Mouse (Mus musculus) forebrain, embryonic 15.5 days (tissue): Measurements from ENCODE around the gene Yjefn3. TPM values are rescaled to one million over a fixed set of nuclear protein-coding genes. Genes with fewer than 3 reads are reported as not detected.

Source experiments
- ATAC-seq: fragments of 200-750 bp; cut with Nextera tagmentation; replicated peaks from 2 replicates; pipeline ENCODE4 v1.8.0; 2017; ENCODE audit warnings: mild to moderate bottlenecking, moderate TSS enrichment, moderate library complexity
- H3K27ac ChIP-seq: fragments of 300-500 bp; sonication (generic); replicated peaks from 2 replicates; pipeline ENCODE4 v1.5.1; 2015; ENCODE audit warnings: mild to moderate bottlenecking, inconsistent platforms
- H3K27me3 ChIP-seq: fragments of 300-500 bp; sonication (generic); 2 replicates; pipeline ENCODE4 v1.6.1; 2015; ENCODE audit warnings: inconsistent platforms
- H3K36me3 ChIP-seq: fragments of 300-500 bp; sonication (generic); 2 replicates; pipeline ENCODE4 v1.6.1; 2015; ENCODE audit warnings: mild to moderate bottlenecking, inconsistent platforms
- H3K4me1 ChIP-seq: fragments of 300-500 bp; sonication (generic); 2 replicates; pipeline ENCODE4 v1.6.1; 2015; ENCODE audit warnings: inconsistent platforms
- H3K4me2 ChIP-seq: fragments of 300-500 bp; sonication (generic); replicated peaks from 2 replicates; pipeline ENCODE4 v1.6.1; 2015; ENCODE audit warnings: mild to moderate bottlenecking, inconsistent platforms
- H3K4me3 ChIP-seq: fragments of 300-500 bp; sonication (generic); 2 replicates; pipeline ENCODE4 v1.5.1; 2015; ENCODE audit warnings: mild to moderate bottlenecking, inconsistent platforms
- H3K9ac ChIP-seq: fragments of 300-500 bp; sonication (generic); replicated peaks from 2 replicates; pipeline ENCODE4 v1.6.1; 2015; ENCODE audit warnings: mild to moderate bottlenecking, inconsistent platforms
- H3K9me3 ChIP-seq: fragments of 300-500 bp; sonication (generic); 2 replicates; pipeline ENCODE4 v1.6.1; 2016; ENCODE audit warnings: inconsistent platforms
- WGBS: fragments of 180-500 bp; shearing (Covaris S2); methylation state at CpG from one replicate; pipeline ENCODE4 v1.1.7; 2015; ENCODE audit warnings: mixed read lengths; 5-methylcytosine and 5-hydroxymethylcytosine counted together
- polyA plus RNA-seq: library from polyadenylated mRNA; unstranded; fragments of >200 nt; fragmentation: Nextera tagmentation; extraction: Ambion mirVana; gene quantifications from 2 replicates; pipeline ENCODE4 v1.2.1, GENCODE M21; 2015

Yjefn3 gene
- polyA plus RNA-seq, 1 experiment from 2014 or later, result 8.9 TPM

DNA sequence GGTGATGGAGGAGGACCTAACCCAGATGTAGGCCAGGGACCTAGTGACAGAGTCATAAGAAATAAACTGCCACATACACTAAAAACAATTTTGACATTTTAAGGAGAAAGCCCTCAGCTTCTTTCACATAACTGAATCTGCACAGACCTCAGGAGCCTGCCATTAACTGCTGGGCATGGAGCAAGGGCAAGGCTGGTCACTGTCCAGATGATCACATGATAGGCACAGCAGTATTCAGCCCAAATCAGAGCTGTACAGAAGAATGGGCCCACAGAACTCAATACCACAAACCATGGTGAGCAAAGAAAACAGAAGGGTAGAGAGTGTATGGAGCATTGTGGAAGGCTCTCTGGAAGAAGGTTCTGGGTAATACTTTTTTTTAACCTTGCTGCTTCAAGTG is 24.4 kb upstream of the Yjefn3 start:
- Histone ChIP-seq H3K4me2 (no peak overlapping the region), H3K36me3 (no peaks in the 10 kb centered on the region), H3K27me3 (no peaks in the 10 kb centered on the region), H3K9ac (no peak overlapping the region), H3K4me3 (no peak overlapping the region), H3K9me3 (no peaks in the 10 kb centered on the region), H3K27ac (no peak overlapping the region), H3K4me1 (no peaks in the 10 kb centered on the region)
- ATAC-seq, result no peak

DNA sequence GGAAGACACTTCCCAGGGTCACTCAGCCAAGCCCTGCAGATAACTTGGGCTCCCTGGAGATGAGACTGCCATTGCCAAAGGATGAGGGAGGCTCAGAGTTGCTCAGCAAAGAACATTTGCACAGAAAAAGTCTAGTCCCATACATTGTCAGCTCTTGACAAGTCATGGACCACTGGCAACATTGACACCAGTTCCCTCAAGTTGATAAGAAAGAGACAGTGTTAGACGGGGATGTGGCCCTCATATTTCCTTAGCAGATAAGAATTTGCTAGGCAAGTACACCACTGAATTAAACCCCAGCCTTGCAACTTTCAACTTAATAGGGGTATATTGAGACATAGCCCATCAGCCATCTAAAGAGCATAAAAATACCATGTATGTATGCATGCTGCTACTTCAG is 21.5 kb upstream of the Yjefn3 start:
- Histone ChIP-seq H3K9ac (no peak overlapping the region), H3K27me3 (no peaks in the 10 kb centered on the region), H3K27ac (no peak overlapping the region), H3K9me3 (no peaks in the 10 kb centered on the region), H3K36me3 (no peaks in the 10 kb centered on the region), H3K4me3 (no peak overlapping the region), H3K4me2 (no peak overlapping the region), H3K4me1 (peaks cover 16% of the 10 kb centered on the region)
- 78% methylated on average over 1 of the region's 1 CpGs for WGBS
- no peak for ATAC-seq

DNA sequence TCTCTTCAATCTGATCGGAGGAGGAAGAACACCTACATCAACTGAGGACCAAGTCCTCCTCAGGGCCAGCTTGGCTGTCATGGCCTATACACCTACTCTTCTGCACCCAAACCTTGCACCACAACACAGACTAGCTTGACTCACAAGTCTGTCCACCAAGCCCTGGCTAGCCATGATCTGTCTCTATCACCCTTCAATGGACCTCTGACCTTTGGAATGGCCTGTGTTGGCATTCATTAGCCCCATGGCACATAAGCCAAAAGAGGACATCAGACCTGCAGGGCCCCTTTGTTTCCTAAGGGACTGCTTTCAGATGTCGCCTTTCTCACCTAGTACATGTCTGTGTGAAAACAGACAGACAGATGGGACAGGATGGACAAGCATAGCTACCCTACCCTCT is 18.6 kb upstream of the Yjefn3 start:
- 87% methylated on average over 2 of the region's 2 CpGs for WGBS
- no peak overlapping the region for H3K9ac ChIP-seq
- H3K4me1 ChIP-seq, result peaks cover 16% of the 10 kb centered on the region
- peaks cover 10% of the 10 kb centered on the region for H3K36me3 ChIP-seq
- H3K27me3 ChIP-seq, result no peaks in the 10 kb centered on the region
- H3K9me3 ChIP-seq, result no peaks in the 10 kb centered on the region
- H3K4me2 ChIP-seq, result no peak overlapping the region
- peak overlapping the region; percentile 53 for H3K27ac ChIP-seq
- no peak for ATAC-seq
- no peak overlapping the region for H3K4me3 ChIP-seq

DNA sequence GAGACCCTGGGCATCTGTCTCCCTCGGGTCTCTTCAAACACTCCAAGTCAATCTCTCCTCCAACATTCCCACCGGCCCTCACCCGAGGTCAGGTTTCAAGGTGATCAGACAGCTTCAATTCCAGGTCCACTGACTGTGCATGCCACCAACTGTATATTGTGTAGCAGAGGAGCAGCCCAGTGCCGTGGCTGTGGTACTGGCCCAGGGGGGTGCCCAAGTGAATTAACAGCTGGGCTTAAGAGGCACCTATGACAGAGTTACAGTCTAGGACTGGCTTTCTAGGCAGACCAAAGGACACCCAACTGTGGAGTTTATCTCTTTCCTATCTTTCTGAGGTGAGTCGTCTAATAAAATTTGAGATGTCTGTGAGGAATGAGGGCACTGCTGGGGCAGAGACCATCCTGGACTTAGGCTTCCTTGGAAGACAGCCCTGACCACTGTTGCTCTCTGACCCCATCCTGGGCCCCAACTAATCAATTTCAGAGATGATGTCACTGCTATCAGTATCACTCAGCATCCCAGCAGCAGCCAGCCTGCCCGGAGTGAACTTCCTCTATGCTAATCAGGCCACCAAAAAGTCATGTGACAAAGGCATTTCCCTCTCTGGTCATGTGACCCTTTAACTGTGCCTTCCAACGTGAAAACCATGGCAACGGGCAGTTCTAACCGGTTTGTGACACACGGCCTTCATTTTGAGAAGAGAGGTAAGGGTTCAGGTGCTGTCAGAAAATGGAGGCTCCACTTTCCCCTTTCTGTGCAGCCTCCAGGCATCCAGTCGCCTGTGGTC is 17.6 kb upstream of the Yjefn3 start:
- 46% methylated on average over 11 of the region's 11 CpGs for WGBS
- H3K4me1 ChIP-seq, result peaks cover 16% of the 10 kb centered on the region
- no peaks in the 10 kb centered on the region for H3K27me3 ChIP-seq
- no peaks in the 10 kb centered on the region for H3K9me3 ChIP-seq
- H3K36me3 ChIP-seq, result peaks cover 12% of the 10 kb centered on the region
- peak; percentile 24 for ATAC-seq
- no peak overlapping the region for H3K4me2 ChIP-seq
- no peak overlapping the region for H3K4me3 ChIP-seq
- H3K9ac ChIP-seq, result no peak overlapping the region
- peak overlapping the region; percentile 53 for H3K27ac ChIP-seq

DNA sequence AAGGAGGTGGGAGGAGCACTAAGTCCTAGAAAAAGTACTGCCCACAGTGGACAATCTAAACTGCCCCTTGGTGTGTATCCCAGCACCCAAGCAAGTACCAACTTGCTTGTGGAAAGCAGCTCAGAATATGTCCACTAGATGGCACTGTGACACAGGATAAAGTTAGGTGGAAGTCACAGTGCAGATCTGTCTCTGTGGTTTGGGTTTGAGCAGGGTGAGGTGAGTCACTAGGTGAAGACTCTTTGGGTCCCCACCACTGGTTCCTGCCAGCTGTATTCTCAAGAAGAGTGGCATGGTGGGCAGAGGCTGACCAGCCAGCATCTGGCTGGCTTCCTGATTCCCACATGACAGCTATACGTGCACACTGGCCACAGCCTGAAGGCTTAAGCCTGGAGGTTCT is 16.5 kb upstream of the Yjefn3 start:
- Histone ChIP-seq H3K27ac (no peak overlapping the region), H3K9ac (no peak overlapping the region), H3K27me3 (no peaks in the 10 kb centered on the region), H3K9me3 (no peaks in the 10 kb centered on the region), H3K4me1 (peaks cover 16% of the 10 kb centered on the region), H3K36me3 (peaks cover 19% of the 10 kb centered on the region), H3K4me3 (no peak overlapping the region), H3K4me2 (no peak overlapping the region)
- 81% methylated on average over 1 of the region's 1 CpGs for WGBS
- peak; percentile 71 for ATAC-seq

DNA sequence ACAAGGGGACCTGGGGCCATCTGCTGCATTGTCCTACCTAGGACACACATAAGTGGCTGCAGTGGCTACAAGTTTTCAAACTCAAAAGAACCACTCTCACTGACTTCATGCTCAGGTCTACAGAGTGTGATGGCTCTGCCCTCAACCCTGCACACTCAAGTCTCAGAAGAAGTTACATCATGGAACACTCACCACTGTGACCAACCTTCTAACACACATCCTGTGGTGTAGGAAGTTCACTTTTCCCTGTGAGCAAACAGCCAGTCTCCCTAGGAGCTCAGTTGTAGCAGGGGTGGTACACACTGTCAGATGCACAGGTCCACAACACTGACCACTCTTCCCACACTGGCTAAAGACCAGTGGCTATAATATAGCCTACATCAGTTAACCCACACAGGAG is 16.0 kb upstream of the Yjefn3 start:
- peaks cover 16% of the 10 kb centered on the region for H3K4me1 ChIP-seq
- ATAC-seq, result peak; percentile 12; the same call in 1 of the 2 replicates
- H3K9ac ChIP-seq, result no peak overlapping the region

DNA sequence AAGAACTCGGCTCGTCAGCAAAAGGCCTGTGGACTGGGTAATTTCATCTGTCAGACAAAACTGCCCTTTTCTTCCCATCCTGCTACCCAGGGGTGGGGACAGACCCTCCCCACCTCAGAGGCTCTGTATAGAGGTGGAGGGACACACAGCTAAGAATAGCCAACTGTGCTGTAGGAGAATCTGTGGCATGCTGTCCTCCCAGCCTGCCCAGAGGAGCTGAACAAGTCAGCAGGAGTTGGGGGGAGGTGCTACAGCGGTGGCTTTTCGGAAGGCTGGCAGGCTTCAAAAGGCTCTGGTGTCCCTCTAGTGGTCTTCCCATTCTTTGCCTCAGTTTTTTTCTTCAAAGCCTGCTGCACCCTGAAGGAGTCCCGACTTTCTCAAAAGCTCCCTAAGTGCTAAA is 13.2 kb upstream of the Yjefn3 start:
- no peak for ATAC-seq
- no peaks in the 10 kb centered on the region for H3K9me3 ChIP-seq
- H3K27ac ChIP-seq, result no peak overlapping the region
- H3K4me2 ChIP-seq, result no peak overlapping the region
- WGBS, result 36% methylated on average over 5 of the region's 5 CpGs
- H3K4me3 ChIP-seq, result no peak overlapping the region
- H3K4me1 ChIP-seq, result peaks cover 9% of the 10 kb centered on the region
- H3K27me3 ChIP-seq, result no peaks in the 10 kb centered on the region
- peaks cover 42% of the 10 kb centered on the region for H3K36me3 ChIP-seq
- H3K9ac ChIP-seq, result no peak overlapping the region

More for the DNA sequence above, 16.0 kb upstream of the Yjefn3 start:
- no peaks in the 10 kb centered on the region for H3K9me3 ChIP-seq
- H3K4me2 ChIP-seq, result no peak overlapping the region
- peaks cover 24% of the 10 kb centered on the region for H3K36me3 ChIP-seq
- no peaks in the 10 kb centered on the region for H3K27me3 ChIP-seq
- H3K27ac ChIP-seq, result no peak overlapping the region
- H3K4me3 ChIP-seq, result no peak overlapping the region

DNA sequence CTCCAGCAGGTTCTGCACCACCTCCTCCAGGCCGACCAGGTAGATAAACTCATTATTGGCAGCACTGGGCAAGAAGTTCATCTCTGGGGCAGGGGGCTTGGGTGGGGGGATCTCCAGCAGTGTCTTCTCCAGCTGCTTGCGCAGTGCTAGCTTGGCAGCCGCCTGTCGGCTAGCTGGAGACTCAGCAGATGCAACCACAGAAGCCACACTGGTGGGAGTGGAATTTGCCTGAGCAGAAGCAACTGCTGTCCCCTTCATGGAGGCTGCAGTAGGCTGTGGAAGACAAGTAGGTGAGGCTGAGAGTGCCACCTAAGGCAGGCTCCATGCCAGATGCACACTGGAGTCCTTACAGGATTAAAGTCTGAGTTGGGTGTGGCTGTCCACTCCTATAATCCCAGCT is 12.0 kb upstream of the Yjefn3 start:
- Histone ChIP-seq H3K9ac (no peak overlapping the region), H3K4me2 (no peak overlapping the region), H3K27me3 (no peaks in the 10 kb centered on the region), H3K36me3 (peaks cover 49% of the 10 kb centered on the region), H3K4me1 (no peaks in the 10 kb centered on the region), H3K9me3 (no peaks in the 10 kb centered on the region), H3K4me3 (no peak overlapping the region), H3K27ac (no peak overlapping the region)
- no peak for ATAC-seq
- 91% methylated on average over 4 of the region's 4 CpGs for WGBS

DNA sequence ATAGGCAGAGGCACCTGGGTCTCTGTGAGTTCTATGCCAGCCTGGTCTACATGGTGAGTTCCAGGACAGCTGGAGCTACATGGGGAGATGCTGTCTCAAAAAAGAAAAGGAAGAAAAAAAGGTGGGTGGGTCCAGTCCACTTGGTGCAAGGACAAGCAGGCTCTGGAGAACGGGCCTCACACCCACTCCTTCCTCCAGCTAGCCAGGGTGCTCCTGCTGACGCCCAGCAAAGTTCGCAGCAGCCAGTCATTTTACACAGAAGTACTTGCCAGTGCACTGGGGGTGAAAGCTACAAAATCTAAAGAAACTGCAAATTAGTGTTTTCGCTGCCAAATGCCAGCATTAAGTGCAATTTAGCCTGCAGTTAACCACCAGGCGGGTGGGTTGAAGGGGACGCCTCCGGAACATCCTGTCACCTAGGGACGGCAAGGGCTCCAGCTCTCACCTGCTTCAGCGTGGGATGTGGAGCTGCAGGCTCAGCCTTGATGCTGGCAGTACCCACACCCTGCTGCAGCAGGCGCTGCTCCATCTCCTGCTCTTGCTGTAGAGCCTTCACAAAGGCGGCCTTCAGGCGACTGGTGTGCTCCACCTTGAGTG is 10.1 kb upstream of the Yjefn3 start:
- WGBS, result 93% methylated on average over 12 of the region's 12 CpGs
- H3K9ac ChIP-seq, result no peak overlapping the region
- peaks cover 65% of the 10 kb centered on the region for H3K36me3 ChIP-seq

DNA sequence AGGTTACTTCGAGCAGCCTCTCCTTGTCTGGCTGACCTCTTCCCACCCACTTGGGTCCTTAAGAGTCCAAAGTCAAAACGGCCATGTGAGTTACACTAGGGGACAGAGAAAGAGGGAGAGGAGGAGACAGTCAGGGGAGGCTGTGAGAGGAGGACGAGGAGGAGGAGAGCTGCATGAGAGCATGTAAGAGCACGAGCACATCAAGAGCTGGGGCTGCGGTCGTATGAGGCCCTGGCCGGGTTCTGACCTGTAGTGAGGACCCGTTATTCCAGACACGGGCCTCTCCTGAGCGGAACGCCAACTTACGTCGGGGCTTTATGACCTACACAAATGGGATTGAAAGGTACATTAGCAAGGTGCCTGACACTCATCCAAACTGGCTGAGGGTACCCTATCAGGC is 9.4 kb upstream of the Yjefn3 start:
- no peak for ATAC-seq

More for the DNA sequence above, 10.1 kb upstream of the Yjefn3 start:
- Histone ChIP-seq H3K4me3 (no peak overlapping the region), H3K9me3 (no peaks in the 10 kb centered on the region), H3K4me1 (no peaks in the 10 kb centered on the region), H3K4me2 (no peak overlapping the region), H3K27me3 (no peaks in the 10 kb centered on the region), H3K27ac (no peak overlapping the region)
- ATAC-seq, result no peak

DNA sequence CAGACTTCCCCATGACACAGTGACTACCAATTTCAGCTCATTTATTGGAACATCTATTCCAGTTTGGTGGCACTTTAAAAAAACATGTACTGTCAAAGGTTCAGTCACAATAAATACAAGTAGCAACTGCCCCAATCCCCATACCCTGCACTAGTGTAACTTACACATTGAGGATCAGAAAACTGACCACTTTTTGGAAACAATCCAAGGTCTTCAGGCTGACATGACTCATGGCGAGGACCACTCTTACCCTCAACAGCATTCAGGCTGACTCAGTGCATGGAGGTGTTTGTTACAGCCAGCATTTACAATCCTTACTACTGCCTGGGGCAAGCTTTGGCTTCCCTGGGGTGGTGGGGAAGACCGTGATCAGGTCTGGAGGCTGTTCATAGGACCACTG is 4.6 kb upstream of the Yjefn3 start:
- no peaks in the 10 kb centered on the region for H3K9me3 ChIP-seq
- H3K27ac ChIP-seq, result no peak overlapping the region
- H3K4me2 ChIP-seq, result no peak overlapping the region
- WGBS, result 85% methylated on average over 2 of the region's 2 CpGs
- H3K27me3 ChIP-seq, result no peaks in the 10 kb centered on the region
- no peak overlapping the region for H3K4me3 ChIP-seq
- no peak for ATAC-seq
- H3K9ac ChIP-seq, result no peak overlapping the region
- H3K4me1 ChIP-seq, result peaks cover 18% of the 10 kb centered on the region
- H3K36me3 ChIP-seq, result peaks cover 32% of the 10 kb centered on the region; the same call in 1 of the 2 replicates

More for the DNA sequence above, 9.4 kb upstream of the Yjefn3 start:
- peaks cover 65% of the 10 kb centered on the region for H3K36me3 ChIP-seq
- no peak overlapping the region for H3K4me2 ChIP-seq
- no peak overlapping the region for H3K4me3 ChIP-seq
- H3K27ac ChIP-seq, result no peak overlapping the region
- H3K9ac ChIP-seq, result no peak overlapping the region
- H3K4me1 ChIP-seq, result no peaks in the 10 kb centered on the region
- no peaks in the 10 kb centered on the region for H3K27me3 ChIP-seq
- 92% methylated on average over 13 of the region's 13 CpGs for WGBS
- H3K9me3 ChIP-seq, result no peaks in the 10 kb centered on the region

DNA sequence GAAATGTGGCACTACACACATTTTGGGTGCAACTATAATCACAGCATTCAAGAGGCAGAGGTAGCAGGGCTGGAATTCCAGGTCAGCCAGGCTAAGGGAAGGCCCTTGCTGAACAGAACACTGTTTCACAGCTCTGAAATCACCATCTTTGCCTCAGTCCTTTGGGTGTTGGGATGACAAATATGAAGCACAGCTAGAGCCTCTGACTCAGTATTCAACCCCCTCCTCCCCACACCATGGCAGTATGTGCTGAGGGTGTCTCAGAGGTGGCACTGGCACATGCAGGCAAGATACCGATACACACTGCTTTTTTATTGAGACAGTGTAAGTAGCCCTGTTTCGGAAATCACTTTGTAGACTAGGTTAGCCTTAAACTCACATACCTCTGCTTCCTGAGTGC is 3.7 kb upstream of the Yjefn3 start:
- Histone ChIP-seq H3K4me1 (peaks cover 22% of the 10 kb centered on the region), H3K27ac (no peak overlapping the region), H3K36me3 (peaks cover 31% of the 10 kb centered on the region; the same call in 1 of the 2 replicates), H3K9me3 (no peaks in the 10 kb centered on the region), H3K27me3 (no peaks in the 10 kb centered on the region), H3K9ac (no peak overlapping the region), H3K4me3 (no peak overlapping the region), H3K4me2 (no peak overlapping the region)
- no peak for ATAC-seq
- WGBS, result 99% methylated on average over 2 of the region's 2 CpGs

DNA sequence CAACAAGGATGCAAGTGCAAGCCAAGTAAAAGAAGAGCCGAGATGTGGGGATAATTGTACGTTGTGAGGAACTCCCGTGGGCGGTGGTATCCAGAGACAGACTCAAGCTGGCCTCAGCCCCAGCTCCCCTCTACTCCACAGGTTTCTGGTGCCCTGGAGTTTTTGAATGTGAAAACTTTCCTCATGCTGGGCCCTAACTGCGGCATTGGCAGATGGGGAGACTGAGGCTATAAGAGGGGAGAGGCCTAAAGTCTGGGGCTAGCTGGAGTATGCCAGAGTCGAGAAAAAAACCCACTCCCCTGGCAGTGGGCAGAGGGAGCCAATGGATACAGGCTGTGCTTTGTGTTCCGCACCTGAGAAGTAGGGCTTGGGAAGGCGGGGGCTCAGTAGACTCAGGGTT is 1.6 kb upstream of the Yjefn3 start:
- no peak overlapping the region for H3K27ac ChIP-seq
- H3K9ac ChIP-seq, result no peak overlapping the region
- 79% methylated on average over 8 of the region's 8 CpGs for WGBS
- no peak overlapping the region for H3K4me3 ChIP-seq
- H3K27me3 ChIP-seq, result no peaks in the 10 kb centered on the region
- no peak overlapping the region for H3K4me2 ChIP-seq
- no peak for ATAC-seq
- no peaks in the 10 kb centered on the region for H3K9me3 ChIP-seq
- H3K4me1 ChIP-seq, result peaks cover 37% of the 10 kb centered on the region
- peaks cover 15% of the 10 kb centered on the region; the same call in 1 of the 2 replicates for H3K36me3 ChIP-seq
